Mouse (Mus musculus) testis, adult 2 months (tissue): Measurements from ENCODE around the gene Cep89.

ENCODE experiments used
- CTCF ChIP-seq: fragments of 200-500 bp; IDR thresholded peaks from 2 replicates; pipeline ENCODE4 v1.5.1; 2012; ENCODE audit warnings: low read depth, mild to moderate bottlenecking, inconsistent platforms, low read length, moderate library complexity; ENCODE audit not compliant: control insufficient read depth, insufficient read depth, insufficient replicate concordance
- POLR2A ChIP-seq: fragments of 200-500 bp; IDR thresholded peaks from 2 replicates; pipeline ENCODE4 v1.6.1; 2012; ENCODE audit warnings: low read depth, mild to moderate bottlenecking, inconsistent platforms, low read length, moderate library complexity; ENCODE audit not compliant: control insufficient read depth

DNA sequence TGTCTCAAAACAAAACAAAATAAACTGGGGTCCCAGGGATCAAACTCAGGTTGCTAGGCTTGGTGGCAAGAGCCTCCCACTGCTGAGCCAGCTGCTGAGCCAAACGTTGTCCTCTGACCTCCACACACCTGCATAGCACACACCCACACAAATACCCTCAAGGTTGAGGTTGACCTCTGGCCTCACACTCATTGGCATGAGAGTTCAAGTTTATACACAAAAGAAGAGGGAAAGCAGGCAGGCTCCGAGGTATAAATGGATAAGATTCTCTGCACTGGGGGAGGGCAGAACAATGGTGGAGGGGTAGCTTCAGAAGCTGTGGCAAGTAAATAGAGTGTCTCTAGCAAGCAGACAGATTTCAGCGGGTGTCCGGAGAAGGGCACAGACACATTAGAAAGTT lies 50.7 kb downstream of the Cep89 start:
- TF ChIP-seq POLR2A (no peak), CTCF (no peak)
